15 mouse cellular contexts compared by ENCODE assay signal in genomic region chr15:10700891-10701466, GRCm38 (mm10).
"Had no signal": no experiment of that assay in that cellular context is flagged by ENCODE, and none has a peak within 500 bp of the region (broad histone marks: within the 10 kb centered on the region; RNA-seq: fewer than 3 reads in every experiment).

No protein-coding gene starts in this region.

- H3K9ac ChIP-seq: limb, embryonic 12.5 days; midbrain, embryonic 15.5 days; neural tube, embryonic 13.5 days had no signal

- H3K9me3 ChIP-seq: limb, embryonic 12.5 days; megakaryocyte, embryonic 14.5 days; midbrain, embryonic 15.5 days; neural tube, embryonic 13.5 days had no signal

- ATAC-seq: hindbrain, embryonic 16.5 days; inflammation-experienced regulatory T-cells, adult 6 months; midbrain, embryonic 15.5 days had no signal

- H3K4me3 ChIP-seq: layer of hippocampus, adult 2 months; limb, embryonic 12.5 days; megakaryocyte, embryonic 14.5 days; midbrain, embryonic 15.5 days; neural tube, embryonic 13.5 days had no signal

- H3K27ac ChIP-seq: layer of hippocampus, adult 2 months; limb, embryonic 12.5 days; macrophage; midbrain, embryonic 15.5 days; neural tube, embryonic 13.5 days had no signal

- H3K36me3 ChIP-seq: midbrain, embryonic 15.5 days; neural tube, embryonic 13.5 days had no signal

- DNase-seq: kidney, adult 2 months; kidney, postnatal 4 days; retina, postnatal 1 day; right cerebral cortex, postnatal 4 days; spleen, adult 18-20 months; thymus, postnatal 4 days had no signal

- H3K4me2 ChIP-seq: limb, embryonic 12.5 days; midbrain, embryonic 11.5 days; midbrain, embryonic 15.5 days; neural tube, embryonic 13.5 days had no signal

- H3K27me3 ChIP-seq: limb, embryonic 12.5 days; megakaryocyte, embryonic 14.5 days; midbrain, embryonic 15.5 days; neural tube, embryonic 13.5 days had no signal
